Mouse (Mus musculus) thymus, adult 2 months (tissue): Measurements from ENCODE around the gene Nanos3. TPM values are rescaled to one million over a fixed set of nuclear protein-coding genes. Genes with fewer than 3 reads are reported as not detected.

Source experiments
- DNase-seq: peaks from one replicate; pipeline ENCODE4 v3.0.0; 2021
- H3K27ac ChIP-seq: fragments of 200-500 bp; 2 replicates; pipeline ENCODE4 v1.5.1; 2012; ENCODE audit warnings: low read length, control low read depth; ENCODE audit not compliant: control insufficient read depth, insufficient read depth
- H3K27me3 ChIP-seq: fragments of 200-500 bp; 2 replicates; pipeline ENCODE4 v1.6.1; 2012; ENCODE audit warnings: mild to moderate bottlenecking, low read length, moderate library complexity, mixed read lengths; ENCODE audit not compliant: control insufficient read depth, insufficient read depth
- H3K36me3 ChIP-seq: fragments of 200-500 bp; 2 replicates; pipeline ENCODE4 v1.6.1; 2012; ENCODE audit warnings: mild to moderate bottlenecking, low read length, moderate library complexity; ENCODE audit not compliant: control insufficient read depth, insufficient read depth
- H3K4me1 ChIP-seq: fragments of 200-500 bp; replicated peaks from 2 replicates; pipeline ENCODE4 v1.6.1; 2012; ENCODE audit warnings: low read length; ENCODE audit not compliant: control insufficient read depth, insufficient read depth
- H3K4me3 ChIP-seq: fragments of 200-500 bp; 2 replicates; pipeline ENCODE4 v1.5.1; 2012; ENCODE audit warnings: mild to moderate bottlenecking, low read length, control low read depth, moderate library complexity; ENCODE audit not compliant: control insufficient read depth, insufficient read depth
- CTCF ChIP-seq: fragments of 200-500 bp; IDR thresholded peaks from 2 replicates; pipeline ENCODE4 v1.5.1; 2012; ENCODE audit warnings: mild to moderate bottlenecking, control low read depth, low read length, moderate library complexity, borderline replicate concordance; ENCODE audit not compliant: control insufficient read depth, poor library complexity, insufficient read depth; ENCODE audit errors: extremely low read depth
- POLR2A ChIP-seq: fragments of 200-500 bp; IDR thresholded peaks from 2 replicates; pipeline ENCODE4 v1.6.1; 2012; ENCODE audit warnings: mild to moderate bottlenecking, low read length, control low read depth, moderate library complexity; ENCODE audit not compliant: control insufficient read depth, poor library complexity, insufficient read depth; ENCODE audit errors: extremely low read depth
- whole genome bisulfite sequencing: fragments of 180-500 bp; shearing (Covaris S2); methylation state at CpG from one replicate; pipeline ENCODE4 v1.1.7; 2018; 5-methylcytosine and 5-hydroxymethylcytosine counted together
- polyA plus RNA-seq: library from polyadenylated mRNA; depleted of rRNA; stranded (reverse); fragments of >200 nt; gene quantifications from 2 replicates; pipeline ENCODE4 v1.2.3, GENCODE M21; 2012

Nanos3 gene
- polyA plus RNA-seq, 1 experiment, result 8.5 TPM

DNA sequence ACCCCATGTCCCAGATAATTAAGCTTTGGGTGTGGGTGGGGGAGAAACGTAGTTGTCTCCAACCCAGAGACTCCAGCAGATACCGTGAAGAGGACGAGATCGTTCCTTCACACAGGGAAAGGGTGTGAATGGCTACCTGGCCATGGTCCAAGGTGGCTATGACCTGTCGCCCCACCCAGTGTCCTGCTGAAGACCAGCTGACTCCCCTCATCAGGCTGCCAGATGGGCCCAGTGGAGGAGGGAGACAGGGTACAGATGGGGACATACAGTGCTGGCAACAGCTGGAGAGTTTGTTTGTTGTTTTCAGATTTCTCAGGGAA is 36.5 kb downstream of the Nanos3 start:
- H3K27ac ChIP-seq, result no peak overlapping the region
- no peaks in the 10 kb centered on the region for H3K27me3 ChIP-seq
- WGBS, result 97% methylated on average over 5 of the region's 5 CpGs
- DNase-seq, result no peak
- peaks cover 5% of the 10 kb centered on the region for H3K36me3 ChIP-seq
- peaks cover 16% of the 10 kb centered on the region for H3K4me1 ChIP-seq
- no peak overlapping the region for H3K4me3 ChIP-seq
- TF ChIP-seq POLR2A (no peak), CTCF (no peak)

- TF ChIP-seq CTCF (no peak), POLR2A (peak; percentile 84)
- H3K27ac ChIP-seq, result no peak within 1 kb of the TSS
- H3K4me3 ChIP-seq, result peak within 1 kb of the TSS; percentile 70
- peak; percentile 97 for DNase-seq
- H3K36me3 ChIP-seq, result peaks cover 10% of the 10 kb centered on the region
- 14% methylated on average over 49 of the region's 49 CpGs for WGBS
- H3K4me1 ChIP-seq, result peaks cover 16% of the 10 kb centered on the region
- H3K27me3 ChIP-seq, result no peaks in the 10 kb centered on the region
Observed at GRCm38 (mm10) chr8:84147769-84148530, 37.1 kb downstream of the Nanos3 start, which contains the start of the genes Cc2d1a and 4930432K21Rik. Gene Cc2d1a (minus strand): TSS chr8:84147936. Gene 4930432K21Rik (plus strand): TSS chr8:84148025.

DNA sequence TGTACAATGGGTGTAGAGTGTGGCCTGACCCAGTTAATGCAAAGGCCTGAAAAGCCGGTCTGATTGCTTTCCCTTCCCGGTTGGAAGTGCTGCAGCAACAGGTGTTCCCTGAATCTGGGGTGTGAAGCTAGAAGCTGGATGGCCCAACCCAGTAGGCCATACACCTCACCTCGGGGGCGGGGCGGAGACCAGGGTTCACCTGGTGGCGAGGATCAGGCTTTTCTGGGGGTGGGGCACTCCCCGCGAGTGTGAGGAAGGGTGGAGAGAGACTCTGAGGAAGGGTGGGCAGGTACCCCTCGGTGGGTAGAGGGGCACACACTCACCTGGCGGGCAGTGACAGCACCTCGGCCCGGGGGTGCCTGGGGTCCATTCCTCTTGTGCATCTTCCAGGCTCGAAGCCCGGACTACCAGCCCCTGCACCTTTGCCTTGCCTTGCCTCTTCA is 37.7 kb downstream of the Nanos3 start:
- Histone ChIP-seq H3K4me1 (peaks cover 16% of the 10 kb centered on the region), H3K27me3 (no peaks in the 10 kb centered on the region), H3K27ac (no peak overlapping the region), H3K4me3 (peak overlapping the region; percentile 70), H3K36me3 (peaks cover 14% of the 10 kb centered on the region)
- TF ChIP-seq CTCF (no peak), POLR2A (no peak)
- 8% methylated on average over 14 of the region's 14 CpGs for WGBS
- DNase-seq, result no peak

DNA sequence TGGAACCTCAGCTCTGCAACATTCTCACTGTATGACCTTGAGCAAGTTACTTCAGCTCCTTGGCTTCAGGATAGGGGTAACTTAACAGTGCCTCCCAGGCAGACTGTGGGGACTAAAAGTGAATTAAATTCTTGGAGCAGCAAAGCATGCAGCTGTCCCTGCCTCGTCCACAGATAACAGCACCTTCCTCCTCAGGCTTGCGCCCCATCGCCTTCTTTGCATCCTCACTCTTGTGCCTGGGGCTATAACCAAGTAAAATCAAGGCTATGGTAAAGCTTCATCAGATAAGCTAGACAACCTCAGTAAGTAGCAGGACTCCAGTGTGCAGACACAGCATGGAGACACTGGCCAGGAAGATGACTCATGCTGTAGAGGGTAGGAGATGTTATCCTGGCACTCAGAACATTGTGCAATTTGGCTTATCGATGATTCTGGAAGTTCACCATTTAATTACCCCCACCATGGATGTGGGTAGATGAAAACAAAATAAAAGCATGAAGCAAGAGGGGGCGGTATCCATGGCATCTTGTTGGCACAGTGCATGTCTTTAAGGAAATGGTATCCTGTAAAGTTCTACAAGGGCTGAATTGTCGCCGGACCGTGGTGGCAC is 40.3 kb downstream of the Nanos3 start:
- H3K27me3 ChIP-seq, result no peaks in the 10 kb centered on the region
- TF ChIP-seq POLR2A (no peak), CTCF (no peak)
- H3K36me3 ChIP-seq, result peaks cover 37% of the 10 kb centered on the region
- H3K4me3 ChIP-seq, result no peak overlapping the region
- peaks cover 16% of the 10 kb centered on the region for H3K4me1 ChIP-seq
- H3K27ac ChIP-seq, result no peak overlapping the region
- DNase-seq, result no peak
- 95% methylated on average over 8 of the region's 8 CpGs for WGBS

GRCm38 (mm10) chr8:84140838-84141237 is 44.2 kb downstream of the Nanos3 start:
- no peaks in the 10 kb centered on the region for H3K27me3 ChIP-seq
- H3K4me1 ChIP-seq, result no peaks in the 10 kb centered on the region
- no peak overlapping the region for H3K27ac ChIP-seq
- H3K36me3 ChIP-seq, result peaks cover 50% of the 10 kb centered on the region
- H3K4me3 ChIP-seq, result no peak overlapping the region
- DNase-seq, result no peak
- WGBS, result 93% methylated on average over 4 of the region's 4 CpGs
- no peak for TF ChIP-seq CTCF
- no peak for TF ChIP-seq POLR2A

- DNase-seq, result no peak
- WGBS, result over 99% methylated on average over 3 of the region's 3 CpGs
- peaks cover 60% of the 10 kb centered on the region for H3K36me3 ChIP-seq
- TF ChIP-seq CTCF, result no peak
- no peak for TF ChIP-seq POLR2A
- peaks cover 3% of the 10 kb centered on the region for H3K4me1 ChIP-seq
- H3K27ac ChIP-seq, result no peak overlapping the region
- H3K4me3 ChIP-seq, result no peak overlapping the region
- H3K27me3 ChIP-seq, result no peaks in the 10 kb centered on the region
Observed at GRCm38 (mm10) chr8:84137848-84138247, 47.2 kb downstream of the Nanos3 start.
